Mouse (Mus musculus) gastrocnemius, postnatal 14 days (tissue): Measurements from ENCODE around the gene Arfgef2. TPM values are rescaled to one million over a fixed set of nuclear protein-coding genes. Genes with fewer than 3 reads are reported as not detected.
"Not testable (repeated sequence)": the region's sequence is repeated elsewhere in the genome, so short reads cannot be mapped to it uniquely, and the experiment has no call there.

Experiments
- DNase-seq: peaks from one replicate; pipeline ENCODE4 v3.0.0; 2021; ENCODE audit warnings: mixed read lengths
- intact Hi-C: fragments of 180-260 bp; cut with DNase I; formaldehyde crosslinking; loops from one replicate; pipeline ENCODE4 v1.15.1; 2025; ENCODE audit warnings: low total_unique reads
- long read RNA-seq, 2 experiments: library from polyadenylated mRNA; stranded (forward); transcript quantifications; one replicate each; pipeline ENCODE4 v2.0.0; 2021
- total RNA-seq, 2 experiments: library from RNA; stranded (reverse); gene quantifications; 2 replicates each; pipeline ENCODE4 v1.2.3; 2021

Gene Arfgef2
- total RNA-seq: 10 to 100 TPM; 18.5 to 20.7 TPM
- long read RNA-seq, experiment 1, full-length matches to known transcripts: 4 of 14 reads
- long read RNA-seq, experiment 1, partial matches to known transcripts: 3 of 14 reads
- long read RNA-seq, experiment 1, other reads (novel, unspliced or antisense): 7 of 14 reads
- long read RNA-seq, experiment 2, full-length matches to known transcripts: 4 of 20 reads
- long read RNA-seq, experiment 2, partial matches to known transcripts: 2 of 20 reads
- long read RNA-seq, experiment 2, other reads (novel, unspliced or antisense): 14 of 20 reads

DNA sequence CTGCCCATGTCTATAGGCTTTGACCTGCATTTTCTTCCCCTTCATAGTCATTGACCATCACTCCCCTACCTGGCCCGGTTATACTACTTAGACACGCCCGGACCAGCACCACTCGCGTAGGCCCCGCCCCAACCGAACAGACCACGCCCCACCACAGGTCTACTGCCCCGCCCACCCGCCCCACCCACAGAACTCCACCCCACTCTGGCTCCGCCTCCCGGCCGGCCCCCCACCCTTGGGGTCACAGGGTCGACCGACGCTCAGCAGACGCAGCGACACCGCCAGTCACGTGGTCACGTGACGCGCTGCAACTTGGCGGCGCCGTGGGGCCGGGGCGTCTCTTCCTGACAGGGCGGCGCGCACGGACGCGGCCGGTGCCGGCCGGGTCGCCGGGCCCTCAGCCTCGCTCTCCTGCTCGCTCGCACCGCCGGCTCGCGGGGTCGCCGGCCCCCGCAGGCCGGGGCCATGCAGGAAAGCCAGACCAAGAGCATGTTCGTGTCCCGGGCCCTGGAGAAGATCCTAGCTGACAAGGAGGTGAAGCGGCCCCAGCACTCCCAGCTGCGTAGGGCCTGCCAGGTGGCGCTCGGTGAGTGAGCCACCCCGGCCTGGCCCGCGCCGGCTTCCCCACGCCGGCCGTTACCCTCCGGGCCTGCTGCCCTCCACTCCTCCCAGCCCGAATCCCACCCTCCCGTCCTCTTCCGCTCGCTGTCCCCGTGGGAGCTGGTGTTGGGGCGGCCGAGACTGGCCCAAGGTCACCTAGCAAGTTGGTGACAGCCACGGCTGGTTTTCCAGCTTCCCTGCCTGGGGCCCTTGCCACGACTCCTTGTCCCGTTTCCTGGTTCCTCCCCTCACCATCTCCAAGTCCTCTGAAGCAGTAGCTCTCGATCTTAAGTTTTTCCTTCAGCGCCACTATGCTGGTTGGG, at the start of gene Arfgef2:
Gene Arfgef2 (plus strand): TSS at position 339 of the 923 bp plus-strand sequence.
- intact Hi-C loops: no loop called here
- DNase-seq: peak; percentile 93

DNA sequence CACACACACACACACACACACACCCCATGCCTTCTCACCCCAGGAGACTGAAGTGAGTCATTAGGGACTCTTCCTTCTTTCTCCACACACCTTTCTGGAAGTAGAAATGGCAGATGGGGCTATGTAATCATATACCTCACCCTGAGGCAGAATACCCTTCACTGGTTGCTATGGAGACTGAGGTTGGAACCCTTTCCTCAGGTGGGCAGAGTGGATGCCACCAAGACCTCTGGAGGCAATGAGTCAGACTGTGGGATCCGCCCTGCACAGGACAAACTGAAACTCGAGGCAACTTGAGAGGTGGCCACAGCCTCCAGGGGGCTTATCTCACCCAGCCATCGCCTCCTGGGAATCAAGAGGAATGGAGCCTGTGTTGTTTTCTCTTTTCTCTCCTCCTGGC, 47.4 kb upstream of the Arfgef2 start:
- DNase-seq: no peak
- intact Hi-C loops: no loop called here

DNA sequence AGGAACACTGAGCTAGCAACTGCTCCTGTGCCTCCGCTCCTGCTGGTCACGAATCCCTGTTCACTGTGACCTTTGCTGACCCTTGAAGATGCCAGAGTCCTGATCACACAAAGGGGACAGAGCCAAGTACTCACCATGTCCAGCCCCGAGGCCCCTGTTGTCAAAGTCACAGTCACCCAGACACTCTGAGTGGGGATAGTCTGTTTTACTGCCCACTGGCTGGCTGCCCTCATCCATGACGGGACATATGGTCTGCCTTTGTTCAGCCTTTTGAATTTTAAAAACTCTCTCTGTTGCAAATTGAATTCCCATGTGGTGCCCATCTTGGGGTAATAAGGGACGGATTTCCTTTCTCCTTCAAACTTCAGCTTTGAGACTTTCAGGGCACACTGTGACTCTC, 41.3 kb upstream of the Arfgef2 start:
- DNase-seq: no peak
- intact Hi-C loops: no loop called here

DNA sequence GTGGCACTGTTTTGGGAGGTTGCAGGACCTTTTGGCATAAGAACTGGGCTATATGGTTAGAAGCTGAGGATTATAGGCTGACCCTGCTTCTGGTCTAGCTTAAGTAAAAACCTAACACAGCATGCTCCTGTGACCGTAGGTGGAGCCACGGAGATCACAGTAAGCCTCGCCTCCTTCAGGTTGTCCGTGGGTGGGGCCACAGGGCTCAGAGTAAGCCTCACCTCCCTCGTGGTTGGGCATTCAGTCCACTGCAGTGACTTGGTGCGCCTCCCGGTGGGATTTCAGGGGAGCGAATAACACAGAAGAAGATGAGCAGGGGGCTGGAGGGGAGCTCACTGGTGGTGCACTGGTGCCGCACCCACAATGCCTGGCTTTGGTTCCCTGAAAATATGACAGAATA, 37.8 kb upstream of the Arfgef2 start:
- DNase-seq: no peak
- intact Hi-C loops: no loop called here

DNA sequence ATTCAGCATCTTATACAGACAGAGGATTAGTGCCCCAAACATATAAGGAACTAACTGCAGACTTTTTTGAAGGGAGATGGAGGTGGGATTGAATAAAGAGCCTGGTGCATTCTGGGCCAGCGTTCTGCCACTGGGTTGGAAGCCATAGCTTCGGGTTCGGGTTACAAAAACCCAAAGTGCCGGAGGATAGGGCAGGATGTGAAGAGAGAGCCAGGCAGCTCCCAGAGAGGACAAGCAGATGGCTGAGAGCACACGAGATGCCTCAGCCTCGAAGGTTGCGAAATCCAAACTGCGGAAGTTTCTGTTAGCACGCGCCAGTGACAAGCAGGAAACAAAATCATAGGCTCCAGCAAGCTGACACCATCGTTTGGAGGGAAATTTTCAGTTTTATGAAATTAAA, 34.0 kb upstream of the Arfgef2 start:
- peak; percentile 36 for DNase-seq
- intact Hi-C loops: loop anchor here (10.0 kb wide), 1 partner anchor 57 kb away; the partner anchor contains the start of gene Prex1

DNA sequence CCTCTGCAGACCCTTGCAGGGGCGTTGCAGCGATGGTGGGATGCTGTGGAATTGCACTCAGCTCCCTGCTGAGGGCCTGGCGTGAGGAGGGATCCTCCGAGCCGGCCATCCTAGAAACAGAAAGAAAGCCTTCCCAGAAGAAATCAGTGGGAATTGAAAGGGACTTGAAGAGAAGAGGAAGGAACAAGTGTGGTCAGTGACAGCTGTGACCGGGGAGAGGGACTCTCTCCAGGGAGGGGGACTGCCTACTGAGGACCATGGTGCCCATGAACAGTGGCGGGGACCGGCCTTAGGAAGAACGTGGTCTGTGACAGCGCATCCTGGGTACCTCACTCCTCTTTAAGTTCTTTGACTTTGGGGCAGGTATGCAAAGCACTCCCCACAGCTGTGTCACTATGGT, 31.8 kb upstream of the Arfgef2 start:
- no peak for DNase-seq
- intact Hi-C loops: loop anchor here (10.0 kb wide), 1 partner anchor 59 kb away; the partner anchor contains the start of gene Prex1

DNA sequence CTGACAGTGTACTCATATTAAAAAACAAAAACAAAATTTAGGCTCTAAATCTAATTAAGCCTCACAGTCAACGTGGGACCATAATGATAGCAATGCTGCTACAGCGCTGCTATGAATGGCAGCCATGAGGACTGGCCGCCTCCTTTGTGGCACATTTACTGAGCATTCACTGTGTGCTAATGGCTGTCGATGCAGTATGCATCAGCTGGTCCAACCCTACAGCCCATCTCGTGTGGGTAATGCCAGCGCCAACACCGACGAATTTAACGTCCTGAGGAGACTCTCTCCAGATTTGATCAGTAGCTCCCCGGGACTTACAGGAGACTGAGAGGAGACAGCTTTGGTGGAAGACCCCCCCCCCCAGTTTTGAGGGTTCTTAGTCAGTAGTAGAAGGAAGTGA, 31.1 kb upstream of the Arfgef2 start:
- intact Hi-C loops: loop anchor here (10.0 kb wide), 1 partner anchor 59 kb away; the partner anchor contains the start of gene Prex1

DNA sequence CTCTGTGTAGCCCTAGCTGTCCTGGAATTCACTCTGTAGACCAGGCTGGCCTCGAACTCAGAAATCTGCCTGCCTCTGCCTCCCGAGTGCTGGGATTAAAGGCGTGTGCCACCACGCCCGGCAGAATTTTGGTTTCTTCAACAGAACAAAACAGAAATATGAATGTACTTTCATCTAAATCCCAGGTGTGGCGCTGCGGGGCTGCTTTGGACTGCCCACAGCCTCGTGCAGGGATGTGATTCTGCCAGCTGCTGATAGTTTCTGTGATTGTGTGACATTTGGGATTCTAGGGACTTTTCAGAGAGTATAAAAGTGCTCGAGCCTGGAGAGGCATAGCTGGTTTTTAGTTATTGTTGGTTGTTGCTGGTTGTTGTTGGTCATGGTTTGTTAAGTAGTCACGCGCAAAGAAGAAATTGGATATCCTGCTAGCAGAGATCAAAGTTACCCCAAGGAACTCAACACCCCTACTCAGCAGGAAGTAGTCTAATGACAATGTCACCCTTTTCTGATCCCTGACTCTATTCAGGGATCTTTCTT, 30.0 kb upstream of the Arfgef2 start:
- no peak for DNase-seq
- intact Hi-C loops: loop anchor here (10.0 kb wide), 1 partner anchor 61 kb away; the partner anchor contains the start of gene Prex1

More for the DNA sequence above, 31.1 kb upstream of the Arfgef2 start:
- no peak for DNase-seq

DNA sequence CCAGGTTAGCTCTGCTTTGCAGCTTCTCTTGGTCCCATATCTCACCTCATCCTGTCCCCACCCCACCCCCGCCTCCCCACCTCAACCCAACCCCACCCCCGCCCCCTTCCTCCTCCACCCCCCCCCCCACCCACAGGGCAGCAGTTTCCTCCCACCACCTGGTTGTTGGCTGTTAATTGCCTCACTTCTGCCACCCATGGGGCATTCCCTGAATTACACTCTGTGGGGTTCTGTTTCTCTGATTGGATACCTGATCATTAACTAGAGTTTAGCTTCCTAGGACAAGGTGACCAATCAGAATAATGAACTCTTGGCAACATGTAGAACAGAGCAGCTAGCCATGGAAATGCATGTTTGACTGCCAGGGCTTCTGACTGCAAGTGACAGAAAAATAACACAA, 29.1 kb upstream of the Arfgef2 start:
- DNase-seq: no peak
- intact Hi-C loops: loop anchor here (10.0 kb wide), 1 partner anchor 61 kb away; the partner anchor contains the start of gene Prex1

DNA sequence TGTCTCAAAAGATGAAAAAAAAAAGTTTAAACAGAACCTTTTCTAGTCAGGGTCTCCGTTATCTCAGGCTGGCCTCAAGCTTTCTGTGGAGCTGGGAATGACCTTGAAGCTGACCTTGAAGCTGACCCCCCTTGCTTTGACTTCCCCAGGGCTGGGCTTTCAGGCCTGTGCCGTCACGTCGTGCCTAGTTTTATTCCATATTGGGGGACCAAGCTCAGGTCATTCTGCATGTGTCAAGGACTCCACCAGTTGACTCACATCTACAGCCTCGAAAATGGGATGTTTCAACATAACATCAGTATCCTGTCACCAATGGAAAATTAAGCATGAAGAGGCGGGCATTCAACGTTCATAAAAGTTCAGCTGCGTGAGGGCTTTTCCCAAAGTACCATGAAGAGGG, 25.4 kb upstream of the Arfgef2 start:
- intact Hi-C loops: loop anchor here (2.0 to 10.0 kb wide), 2 partner anchors 65 to 187 kb away; partner anchors contain the start of gene Prex1
- no peak for DNase-seq

DNA sequence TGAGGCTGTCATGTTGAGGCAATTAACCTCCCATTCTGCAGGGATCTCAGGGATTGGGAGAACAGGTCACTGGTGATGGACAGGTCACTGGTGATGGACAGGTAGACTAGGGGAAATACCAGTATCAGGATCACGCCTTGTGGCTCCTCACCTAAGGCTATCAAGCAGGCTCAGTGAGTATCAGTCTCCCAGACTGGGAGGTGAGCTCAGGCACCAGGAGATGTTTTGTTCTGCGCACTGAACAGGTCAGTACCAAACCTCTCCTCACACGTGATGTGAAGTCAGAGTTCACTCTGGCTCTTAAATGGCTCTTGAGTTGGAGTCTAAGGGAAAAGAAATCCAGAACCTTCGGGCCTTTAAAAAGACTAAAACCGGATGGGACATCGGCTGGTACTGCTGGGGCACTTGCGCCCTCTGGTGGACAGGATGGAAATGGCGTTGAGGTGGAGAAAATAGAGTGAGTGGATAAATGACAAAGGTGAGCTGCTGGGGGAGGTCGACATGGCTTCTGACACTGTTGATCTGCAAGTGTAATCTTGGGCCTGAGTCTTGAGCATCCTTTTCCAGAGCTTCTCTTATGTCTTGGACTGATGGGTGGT, 24.3 kb upstream of the Arfgef2 start:
- intact Hi-C loops: loop anchor here (2.0 kb wide), 1 partner anchor 188 kb away; no protein-coding TSS in a partner anchor
- DNase-seq: peak; percentile 63

DNA sequence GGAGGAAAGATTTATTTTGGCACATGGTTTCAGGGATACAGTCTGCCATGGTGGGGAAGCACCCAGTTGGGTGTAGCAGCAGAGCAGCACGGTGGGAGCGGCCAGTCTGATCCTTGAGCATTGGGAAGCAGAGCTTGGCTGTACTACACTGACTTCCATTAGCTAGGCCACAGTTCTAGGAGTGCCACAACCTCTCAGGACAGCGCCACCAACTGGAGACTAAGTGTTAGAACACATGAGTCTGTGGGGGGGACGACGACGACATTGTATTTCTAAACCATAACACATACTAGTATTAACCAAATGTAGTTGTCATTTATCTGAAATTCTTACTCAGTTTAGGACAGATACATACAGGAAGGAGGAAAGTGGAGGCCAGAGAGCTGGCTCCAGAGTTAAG, 21.0 kb upstream of the Arfgef2 start:
- no peak for DNase-seq
- intact Hi-C loops: no loop called here

DNA sequence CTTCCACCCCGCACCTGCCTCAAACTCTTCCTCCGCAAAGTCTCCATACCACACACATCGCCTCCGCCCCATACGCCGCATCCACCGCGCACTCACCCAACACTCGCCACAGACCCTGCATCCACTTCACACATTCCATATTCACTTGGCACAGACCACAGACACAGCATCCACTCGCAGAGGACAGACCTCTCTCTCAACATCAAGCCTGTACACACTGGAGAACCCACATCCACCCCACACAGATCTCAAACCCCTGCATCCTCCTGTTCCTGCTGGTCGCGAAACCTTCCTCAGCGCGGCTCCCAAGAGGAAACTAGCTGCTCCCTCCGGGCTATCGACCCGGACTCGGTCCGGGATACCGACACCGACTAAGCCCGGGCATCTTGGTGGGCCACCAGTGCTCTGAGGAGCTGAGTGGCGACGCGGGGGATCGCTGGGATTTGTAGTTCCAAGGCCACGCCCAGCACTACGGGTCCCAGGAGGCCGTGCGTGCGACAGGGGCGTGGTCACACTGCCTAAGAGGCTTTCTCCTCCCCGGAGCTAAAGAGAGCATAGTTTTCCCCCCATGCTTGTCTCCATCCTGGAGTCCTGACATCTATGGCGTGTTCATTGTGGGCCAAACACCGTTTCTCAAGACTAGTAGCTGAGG, 18.9 kb upstream of the Arfgef2 start:
- intact Hi-C loops: no loop called here
- DNase-seq: peak; percentile 88

DNA sequence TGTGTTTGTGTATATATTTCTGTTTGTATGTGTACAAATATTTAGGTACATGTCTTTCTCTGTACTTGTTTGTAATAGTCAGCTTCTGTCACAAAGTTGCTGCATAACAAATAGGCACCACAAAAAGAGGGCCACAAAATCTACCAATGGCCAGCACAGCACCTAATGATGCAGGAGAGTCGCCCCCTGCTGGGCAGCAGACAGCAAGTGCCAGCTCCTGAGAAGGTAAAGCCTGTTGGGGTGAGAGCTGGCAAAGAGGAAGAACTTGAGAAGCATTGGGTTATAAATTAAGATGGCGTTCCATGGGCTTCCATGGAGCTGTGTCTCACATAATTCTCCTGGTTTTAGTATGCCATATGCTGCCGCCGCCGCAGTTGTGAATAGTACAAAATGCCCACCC, 13.7 kb upstream of the Arfgef2 start:
- intact Hi-C loops: no loop called here
- no peak for DNase-seq

DNA sequence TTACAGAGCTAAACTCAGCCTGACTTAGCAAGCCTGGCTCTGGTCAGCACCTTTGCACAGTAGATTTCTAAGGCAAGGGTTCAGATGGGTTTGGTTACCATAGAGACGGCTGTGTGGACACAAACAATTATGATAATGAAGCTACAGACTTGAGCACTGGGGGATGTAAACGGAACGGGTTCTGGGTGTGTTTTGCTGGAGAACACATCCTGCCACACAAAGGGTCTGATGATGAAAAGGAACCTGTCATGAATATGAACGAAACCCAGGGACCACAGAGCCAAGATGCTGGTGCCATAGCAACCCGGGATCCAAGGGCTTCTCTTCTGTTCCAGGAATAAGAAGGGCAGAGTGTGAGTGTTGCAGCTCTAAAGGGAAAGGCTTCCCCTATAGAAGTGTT, 13.0 kb upstream of the Arfgef2 start, which contains the start of gene Trp53rkb:
Gene Trp53rkb (plus strand): TSS at position 177 of the 400 bp plus-strand sequence.
- intact Hi-C loops: no loop called here
- no peak for DNase-seq

DNA sequence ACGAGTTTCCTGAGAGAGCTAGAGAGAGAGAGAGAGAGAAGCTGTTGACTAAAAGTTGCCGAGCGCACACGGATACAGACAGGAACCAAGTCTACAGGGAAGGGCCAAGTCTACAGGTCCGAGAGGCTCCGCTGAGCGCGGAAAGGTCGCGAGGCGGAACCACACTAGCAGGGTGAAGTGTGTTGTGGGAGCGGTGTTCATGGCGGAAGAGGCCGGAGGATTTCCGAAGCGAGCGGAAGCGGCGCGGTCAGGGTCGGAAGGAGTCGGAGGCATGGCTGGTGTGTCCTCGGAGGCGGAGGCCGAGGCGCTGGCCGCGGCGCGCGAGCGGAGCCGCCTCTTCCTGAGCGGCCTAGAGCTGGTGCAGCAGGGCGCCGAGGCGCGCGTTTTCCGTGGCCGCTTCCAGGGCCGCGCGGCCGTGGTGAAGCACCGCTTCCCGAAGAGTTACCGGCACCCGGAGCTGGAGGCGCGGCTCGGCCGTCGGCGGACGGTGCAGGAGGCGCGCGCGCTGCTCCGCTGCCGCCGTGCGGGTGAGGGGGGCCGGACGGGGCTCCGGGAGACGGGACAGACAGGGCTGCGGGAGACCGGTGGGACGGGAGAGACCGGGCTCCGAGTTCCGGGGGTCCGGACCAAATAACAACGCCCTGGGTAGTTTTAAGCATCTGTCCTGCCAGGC, 11.7 kb upstream of the Arfgef2 start:
- DNase-seq: peak; percentile 84
- intact Hi-C loops: not testable (repeated sequence)

DNA sequence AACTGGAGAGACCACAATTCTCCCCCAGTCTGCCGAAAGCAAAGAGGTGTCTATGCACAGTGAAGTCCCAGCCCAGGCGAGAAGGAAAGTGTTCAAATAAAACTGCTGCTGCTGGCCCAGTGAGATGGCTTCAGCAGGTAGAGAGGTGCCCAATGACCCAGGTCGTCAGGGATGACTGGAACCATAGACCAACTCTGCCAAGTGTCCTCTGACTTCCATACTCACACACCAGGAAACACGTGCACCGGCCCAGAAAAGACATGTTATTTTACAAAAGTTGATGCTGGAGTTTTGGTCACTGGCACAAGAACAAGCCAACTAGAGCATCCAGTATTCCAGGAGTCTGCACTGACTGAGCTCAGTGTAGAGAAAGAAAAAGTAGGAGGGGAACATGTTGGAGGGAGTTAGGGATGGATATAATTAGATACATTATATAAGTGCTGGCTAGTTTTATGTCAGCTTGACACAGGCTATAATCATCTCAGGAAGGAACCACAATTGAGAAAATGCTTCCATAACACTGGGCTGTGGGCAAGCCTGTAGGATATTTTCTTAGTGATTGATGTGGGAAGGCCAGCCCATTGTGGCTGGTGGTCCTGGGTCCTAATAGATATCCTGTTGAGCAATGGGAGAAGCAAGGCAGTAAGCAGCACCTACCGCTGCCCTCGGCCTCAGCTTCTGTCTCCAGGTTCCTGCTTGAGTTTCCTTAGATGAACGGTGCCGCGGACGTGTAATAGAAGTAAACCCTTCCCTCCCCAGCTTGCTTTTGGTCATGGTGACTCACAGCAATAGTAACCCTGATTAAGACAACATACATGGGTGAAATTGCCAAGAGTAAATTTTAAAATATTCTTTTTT, 5.5 kb upstream of the Arfgef2 start:
- DNase-seq: no peak
- intact Hi-C loops: no loop called here

DNA sequence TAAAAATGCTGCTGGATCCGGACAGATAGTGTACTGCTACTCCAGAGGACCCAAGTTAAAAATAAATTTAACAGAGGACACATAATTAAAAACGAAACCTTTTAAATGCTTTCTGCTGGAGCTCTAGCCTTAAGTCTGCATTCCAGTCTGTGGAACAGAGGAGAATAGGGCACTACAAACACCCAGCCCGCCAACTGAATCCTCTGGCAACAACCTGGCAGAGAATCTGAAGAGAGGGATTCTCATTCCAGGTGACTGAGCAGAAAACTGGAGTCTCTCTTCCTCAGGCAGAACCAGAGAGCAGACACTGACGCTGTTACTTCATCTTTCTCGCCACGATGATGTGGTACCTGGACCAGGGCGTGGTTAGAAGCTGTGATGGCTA, 4.9 kb upstream of the Arfgef2 start:
- intact Hi-C loops: no loop called here
- no peak for DNase-seq
